Mouse (Mus musculus) liver, embryonic 12.5 days (tissue): ENCODE results near the gene Commd2. TPM values are rescaled to one million over a fixed set of nuclear protein-coding genes. Genes with fewer than 3 reads are reported as not detected.
A peak's percentile ranks its signal among the peaks of the same experiment; 100 is the strongest.

Experiments used
- ATAC-seq: fragments of 200-750 bp; cut with Nextera tagmentation; 2 replicates; pipeline ENCODE4 v1.8.0; 2017; ENCODE audit warnings: moderate number of reproducible peaks, mild to moderate bottlenecking, moderate library complexity
- H3K27ac ChIP-seq: fragments of 300-500 bp; sonication (generic); 2 replicates; pipeline ENCODE4 v1.5.1; 2016; ENCODE audit warnings: mild to moderate bottlenecking
- H3K27me3 ChIP-seq: fragments of 300-500 bp; sonication (generic); replicated peaks from 2 replicates; pipeline ENCODE4 v1.6.1; 2016; ENCODE audit warnings: mild to moderate bottlenecking, moderate library complexity
- H3K36me3 ChIP-seq: fragments of 300-500 bp; sonication (generic); 2 replicates; pipeline ENCODE4 v1.6.1; 2016; ENCODE audit warnings: mild to moderate bottlenecking, moderate library complexity
- H3K4me1 ChIP-seq: fragments of 300-500 bp; sonication (generic); 2 replicates; pipeline ENCODE4 v1.6.1; 2016
- H3K4me2 ChIP-seq: fragments of 300-500 bp; sonication (generic); 2 replicates; pipeline ENCODE4 v1.6.1; 2016; ENCODE audit warnings: mild to moderate bottlenecking, moderate library complexity
- H3K4me3 ChIP-seq: fragments of 300-500 bp; sonication (generic); 2 replicates; pipeline ENCODE4 v1.5.1; 2016; ENCODE audit warnings: mild to moderate bottlenecking, moderate library complexity
- H3K9ac ChIP-seq: fragments of 300-500 bp; sonication (generic); 2 replicates; pipeline ENCODE4 v1.6.1; 2016; ENCODE audit warnings: mild to moderate bottlenecking, moderate library complexity
- H3K9me3 ChIP-seq: fragments of 300-500 bp; sonication (generic); replicated peaks from 2 replicates; pipeline ENCODE4 v1.6.1; 2016; ENCODE audit warnings: mild to moderate bottlenecking, moderate library complexity
- WGBS: fragments of 180-500 bp; shearing (Covaris S2); methylation state at CpG from one replicate; pipeline ENCODE4 v1.1.7; 2016; ENCODE audit not compliant: insufficient replicate concordance; 5-methylcytosine and 5-hydroxymethylcytosine counted together
- polyA plus RNA-seq: library from polyadenylated mRNA; unstranded; fragments of >200 nt; fragmentation: Nextera tagmentation; extraction: Ambion mirVana; gene quantifications from 2 replicates; pipeline ENCODE4 v1.2.1, GENCODE M21; 2016

The Commd2 gene
- polyA plus RNA-seq: 50.5 and 53.5 TPM in 2 replicates

- WGBS: under 1% methylated on average over 42 of the region's 42 CpGs
- Histone ChIP-seq H3K4me2 (peak within 1 kb of the TSS; percentile 79), H3K27me3 (no peaks in the 10 kb centered on the region)
Measured at GRCm38 (mm10) chr3:57651231-57651864, at the start of gene Commd2. Gene Commd2, minus strand, starts transcription at chr3:57651715.

GRCm38 (mm10) chr3:57696779-57697178, 45.3 kb upstream of the Commd2 start:
- no peak for ATAC-seq
- 0 out of 2 replicates have a peak overlapping the region, but pooled peaks have one; percentile 4 for H3K27ac ChIP-seq
- H3K9me3 ChIP-seq: no peaks in the 10 kb centered on the region
- 68% methylated on average over 9 of the region's 9 CpGs for WGBS
- H3K4me1 ChIP-seq: no peaks in the 10 kb centered on the region
- no peak overlapping the region for H3K4me3 ChIP-seq
- H3K9ac ChIP-seq: no peak overlapping the region
- no peak overlapping the region for H3K4me2 ChIP-seq
- no peaks in the 10 kb centered on the region for H3K36me3 ChIP-seq
- no peaks in the 10 kb centered on the region for H3K27me3 ChIP-seq

More at GRCm38 (mm10) chr3:57651231-57651864, at the start of gene Commd2:
- Histone ChIP-seq H3K4me1 (peaks cover 6% of the 10 kb centered on the region), H3K4me3 (peak within 1 kb of the TSS; percentile 87), H3K36me3 (peaks cover 17% of the 10 kb centered on the region), H3K9me3 (no peaks in the 10 kb centered on the region), H3K9ac (peak within 1 kb of the TSS; percentile 87), H3K27ac (peak within 1 kb of the TSS; percentile 78)
- peak; percentile 97 for ATAC-seq

- Histone ChIP-seq H3K27me3 (no peaks in the 10 kb centered on the region), H3K9me3 (no peaks in the 10 kb centered on the region), H3K9ac (no peak overlapping the region), H3K36me3 (no peaks in the 10 kb centered on the region), H3K4me2 (no peak overlapping the region), H3K4me1 (no peaks in the 10 kb centered on the region), H3K4me3 (no peak overlapping the region), H3K27ac (0 out of 2 replicates have a peak overlapping the region, but pooled peaks have one; percentile 4)
- no peak for ATAC-seq
- WGBS: 60% methylated on average over 4 of the region's 4 CpGs
Measured at GRCm38 (mm10) chr3:57696249-57696648, 44.7 kb upstream of the Commd2 start.

GRCm38 (mm10) chr3:57692719-57693118, 41.2 kb upstream of the Commd2 start, which contains the start of gene Ankub1:
Gene Ankub1, minus strand, starts transcription at chr3:57692799.
- Histone ChIP-seq H3K36me3 (no peaks in the 10 kb centered on the region), H3K4me3 (no peak within 1 kb of the TSS), H3K27ac (no peak within 1 kb of the TSS), H3K9me3 (no peaks in the 10 kb centered on the region), H3K4me1 (no peaks in the 10 kb centered on the region), H3K27me3 (no peaks in the 10 kb centered on the region), H3K9ac (no peak within 1 kb of the TSS), H3K4me2 (no peak within 1 kb of the TSS)
- 49% methylated on average over 2 of the region's 2 CpGs for WGBS
- no peak for ATAC-seq

- H3K4me2 ChIP-seq: no peak overlapping the region
- H3K9ac ChIP-seq: no peak overlapping the region
- 66% methylated on average over 4 of the region's 4 CpGs for WGBS
- H3K36me3 ChIP-seq: no peaks in the 10 kb centered on the region
- no peaks in the 10 kb centered on the region for H3K4me1 ChIP-seq
- H3K4me3 ChIP-seq: no peak overlapping the region
- no peaks in the 10 kb centered on the region for H3K27me3 ChIP-seq
- no peak overlapping the region for H3K27ac ChIP-seq
- H3K9me3 ChIP-seq: no peaks in the 10 kb centered on the region
- no peak for ATAC-seq
Measured at GRCm38 (mm10) chr3:57691772-57692171, 40.3 kb upstream of the Commd2 start.

GRCm38 (mm10) chr3:57677786-57678185, 26.3 kb upstream of the Commd2 start:
- no peaks in the 10 kb centered on the region for H3K36me3 ChIP-seq
- no peaks in the 10 kb centered on the region for H3K4me1 ChIP-seq
- H3K9me3 ChIP-seq: no peaks in the 10 kb centered on the region
- no peak overlapping the region for H3K27ac ChIP-seq
- H3K27me3 ChIP-seq: no peaks in the 10 kb centered on the region
- H3K9ac ChIP-seq: no peak overlapping the region
- no peak overlapping the region for H3K4me3 ChIP-seq
- ATAC-seq: no peak
- no peak overlapping the region for H3K4me2 ChIP-seq

GRCm38 (mm10) chr3:57674075-57674474, 22.6 kb upstream of the Commd2 start:
- no peak overlapping the region for H3K27ac ChIP-seq
- no peaks in the 10 kb centered on the region for H3K9me3 ChIP-seq
- no peaks in the 10 kb centered on the region for H3K4me1 ChIP-seq
- no peak for ATAC-seq
- H3K27me3 ChIP-seq: no peaks in the 10 kb centered on the region
- H3K4me3 ChIP-seq: no peak overlapping the region
- H3K4me2 ChIP-seq: no peak overlapping the region
- no peak overlapping the region for H3K9ac ChIP-seq
- no peaks in the 10 kb centered on the region for H3K36me3 ChIP-seq
- WGBS: 67% methylated on average over 2 of the region's 2 CpGs

- Histone ChIP-seq H3K9ac (no peak overlapping the region), H3K27me3 (no peaks in the 10 kb centered on the region), H3K27ac (no peak overlapping the region), H3K4me2 (no peak overlapping the region), H3K4me3 (no peak overlapping the region), H3K36me3 (no peaks in the 10 kb centered on the region), H3K4me1 (no peaks in the 10 kb centered on the region), H3K9me3 (no peaks in the 10 kb centered on the region)
- ATAC-seq: no peak
- WGBS: 58% methylated on average over 4 of the region's 4 CpGs
Measured at GRCm38 (mm10) chr3:57673586-57673985, 22.1 kb upstream of the Commd2 start.

GRCm38 (mm10) chr3:57667054-57667723, 15.7 kb upstream of the Commd2 start:
- Histone ChIP-seq H3K9ac (no peak overlapping the region), H3K4me2 (peak overlapping the region; percentile 29), H3K9me3 (no peaks in the 10 kb centered on the region), H3K4me1 (no peaks in the 10 kb centered on the region), H3K4me3 (no peak overlapping the region), H3K36me3 (no peaks in the 10 kb centered on the region), H3K27ac (no peak overlapping the region), H3K27me3 (no peaks in the 10 kb centered on the region)
- no peak for ATAC-seq
- 32% methylated on average over 14 of the region's 14 CpGs for WGBS

- no peak overlapping the region for H3K4me3 ChIP-seq
- no peaks in the 10 kb centered on the region for H3K27me3 ChIP-seq
- H3K36me3 ChIP-seq: no peaks in the 10 kb centered on the region
- 68% methylated on average over 5 of the region's 5 CpGs for WGBS
- H3K27ac ChIP-seq: no peak overlapping the region
- H3K4me1 ChIP-seq: no peaks in the 10 kb centered on the region
- no peaks in the 10 kb centered on the region for H3K9me3 ChIP-seq
- ATAC-seq: no peak
- no peak overlapping the region for H3K4me2 ChIP-seq
- H3K9ac ChIP-seq: no peak overlapping the region
Measured at GRCm38 (mm10) chr3:57665880-57666279, 14.4 kb upstream of the Commd2 start.

- Histone ChIP-seq H3K27me3 (no peaks in the 10 kb centered on the region), H3K27ac (no peak overlapping the region), H3K9ac (no peak overlapping the region), H3K9me3 (no peaks in the 10 kb centered on the region), H3K36me3 (no peaks in the 10 kb centered on the region), H3K4me1 (no peaks in the 10 kb centered on the region), H3K4me3 (no peak overlapping the region), H3K4me2 (no peak overlapping the region)
- ATAC-seq: no peak
- 70% methylated on average over 10 of the region's 10 CpGs for WGBS
Measured at GRCm38 (mm10) chr3:57664682-57665081, 13.2 kb upstream of the Commd2 start.

GRCm38 (mm10) chr3:57663731-57664130, 12.2 kb upstream of the Commd2 start:
- H3K4me2 ChIP-seq: no peak overlapping the region
- H3K9ac ChIP-seq: no peak overlapping the region
- H3K27ac ChIP-seq: no peak overlapping the region
- H3K36me3 ChIP-seq: no peaks in the 10 kb centered on the region
- H3K4me3 ChIP-seq: no peak overlapping the region
- no peak for ATAC-seq
- H3K27me3 ChIP-seq: no peaks in the 10 kb centered on the region
- no peaks in the 10 kb centered on the region for H3K4me1 ChIP-seq
- no peaks in the 10 kb centered on the region for H3K9me3 ChIP-seq
- 16% methylated on average over 6 of the region's 6 CpGs for WGBS
